Mouse (Mus musculus) lung, postnatal 0 days (tissue): Measurements from ENCODE around the gene Sapcd1. TPM values are rescaled to one million over a fixed set of nuclear protein-coding genes. Genes with fewer than 3 reads are reported as not detected.

Source experiments
- ATAC-seq: fragments of 200-750 bp; cut with Nextera tagmentation; 2 replicates; pipeline ENCODE4 v1.8.0; 2017; ENCODE audit warnings: moderate library complexity
- DNase-seq: peaks from one replicate; pipeline ENCODE4 v3.0.0-alpha.2; 2016; ENCODE audit warnings: low spot score
- H3K27ac ChIP-seq: fragments of 300-500 bp; sonication (generic); 2 replicates; pipeline ENCODE4 v1.5.1; 2014; ENCODE audit warnings: antibody characterized with exemption, mild to moderate bottlenecking, low read length, mixed read lengths
- H3K27me3 ChIP-seq: fragments of 300-500 bp; sonication (generic); replicated peaks from 2 replicates; pipeline ENCODE4 v1.6.1; 2014; ENCODE audit warnings: low read length, mixed read lengths; ENCODE audit not compliant: insufficient read depth
- H3K36me3 ChIP-seq: fragments of 300-500 bp; sonication (generic); 2 replicates; pipeline ENCODE4 v1.6.1; 2014; ENCODE audit warnings: low read length, mixed read lengths; ENCODE audit not compliant: insufficient read depth
- H3K4me1 ChIP-seq: fragments of 300-500 bp; sonication (generic); 2 replicates; pipeline ENCODE4 v1.6.1; 2014; ENCODE audit warnings: antibody characterized with exemption, low read depth, low read length, mixed read lengths; ENCODE audit not compliant: insufficient read depth
- H3K4me2 ChIP-seq: fragments of 300-500 bp; sonication (generic); replicated peaks from 2 replicates; pipeline ENCODE4 v1.6.1; 2014; ENCODE audit warnings: low read depth, mild to moderate bottlenecking, low read length, moderate library complexity, mixed read lengths
- H3K4me3 ChIP-seq: fragments of 300-500 bp; sonication (generic); 2 replicates; pipeline ENCODE4 v1.5.1; 2014; ENCODE audit warnings: low read depth, low read length
- H3K9ac ChIP-seq: fragments of 300-500 bp; sonication (generic); replicated peaks from 2 replicates; pipeline ENCODE4 v1.6.1; 2014; ENCODE audit warnings: low read depth, mild to moderate bottlenecking
- H3K9me3 ChIP-seq: fragments of 300-500 bp; sonication (generic); 2 replicates; pipeline ENCODE4 v1.6.1; 2016; ENCODE audit warnings: low read length, mixed read lengths
- CTCF ChIP-seq: IDR thresholded peaks from 2 replicates; pipeline ENCODE4 v1.5.1; 2016; ENCODE audit warnings: antibody characterized with exemption, mild to moderate bottlenecking
- EP300 ChIP-seq: IDR thresholded peaks from 2 replicates; pipeline ENCODE4 v1.6.1; 2016; ENCODE audit warnings: antibody characterized with exemption, mild to moderate bottlenecking, control low read depth
- WGBS: fragments of 180-500 bp; shearing (Covaris S2); extraction: QIAGEN DNeasy Blood & Tissue Kit; methylation state at CpG from one replicate; pipeline ENCODE4 v1.1.7; 2014; 5-methylcytosine and 5-hydroxymethylcytosine counted together
- polyA plus RNA-seq: library from polyadenylated mRNA; unstranded; fragments of >200 nt; fragmentation: Nextera tagmentation; extraction: Ambion mirVana; gene quantifications from 2 replicates; pipeline ENCODE4 v1.2.1, GENCODE M21; 2015

Gene Sapcd1
- polyA plus RNA-seq, 1 experiment from 2014 or later = 1.7 TPM

GRCm38 (mm10) chr17:35048932-35049440 is 21.2 kb upstream of the Sapcd1 start:
- no peaks in the 10 kb centered on the region for H3K27me3 ChIP-seq
- TF ChIP-seq CTCF = no peak
- TF ChIP-seq EP300 = no peak
- H3K27ac ChIP-seq = peak overlapping the region; percentile 96; the same call in 1 of the 2 replicates
- no peaks in the 10 kb centered on the region for H3K9me3 ChIP-seq
- ATAC-seq (no peak), DNase-seq (no peak)
- no peak overlapping the region for H3K9ac ChIP-seq
- 73% methylated on average over 5 of the region's 5 CpGs for WGBS
- H3K36me3 ChIP-seq = peaks cover 14% of the 10 kb centered on the region; the same call in 1 of the 2 replicates
- H3K4me1 ChIP-seq = peaks cover 20% of the 10 kb centered on the region; the same call in 1 of the 2 replicates
- no peak overlapping the region for H3K4me3 ChIP-seq
- peak overlapping the region; percentile 83 for H3K4me2 ChIP-seq

GRCm38 (mm10) chr17:35048149-35048931 is 20.5 kb upstream of the Sapcd1 start:
- H3K9ac ChIP-seq = no peak overlapping the region
- WGBS = 22% methylated on average over 11 of the region's 11 CpGs
- DNase-seq (peak; percentile 67), ATAC-seq (no peak)
- no peaks in the 10 kb centered on the region for H3K9me3 ChIP-seq
- H3K4me1 ChIP-seq = peaks cover 20% of the 10 kb centered on the region; the same call in 1 of the 2 replicates
- TF ChIP-seq EP300 (no peak), CTCF (no peak)
- H3K27ac ChIP-seq = peak overlapping the region; percentile 96
- peak overlapping the region; percentile 99 for H3K4me2 ChIP-seq
- H3K27me3 ChIP-seq = no peaks in the 10 kb centered on the region
- H3K4me3 ChIP-seq = no peak overlapping the region
- peaks cover 8% of the 10 kb centered on the region; the same call in 1 of the 2 replicates for H3K36me3 ChIP-seq

DNA sequence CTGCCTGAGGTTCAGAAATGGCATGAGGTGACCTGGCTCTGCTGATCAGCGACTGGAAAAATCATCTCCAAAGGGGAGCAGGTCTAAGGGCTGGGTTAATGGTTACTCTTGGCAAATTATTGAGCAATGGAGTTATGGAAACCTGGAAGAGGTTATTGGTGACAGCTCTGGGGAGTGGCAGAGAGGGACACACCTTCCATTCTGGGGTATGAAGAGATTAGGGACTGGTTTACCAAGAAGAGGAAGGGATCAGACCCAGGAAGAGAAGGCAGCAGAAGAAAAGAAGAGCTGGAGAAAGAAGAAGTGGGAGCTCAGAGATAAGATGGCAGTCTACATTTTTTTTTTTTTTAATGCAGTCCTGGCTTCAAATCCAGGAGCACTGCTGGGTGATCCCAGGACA is 19.9 kb upstream of the Sapcd1 start:
- ATAC-seq = no peak
- Histone ChIP-seq H3K27ac (peak overlapping the region; percentile 96), H3K9ac (no peak overlapping the region; the same call in 1 of the 2 replicates), H3K4me2 (peak overlapping the region; percentile 99), H3K36me3 (peaks cover 1% of the 10 kb centered on the region; the same call in 1 of the 2 replicates), H3K4me1 (peaks cover 20% of the 10 kb centered on the region; the same call in 1 of the 2 replicates), H3K9me3 (no peaks in the 10 kb centered on the region), H3K4me3 (no peak overlapping the region), H3K27me3 (no peaks in the 10 kb centered on the region)
- no peak for TF ChIP-seq CTCF
- TF ChIP-seq EP300 = no peak
- peak; percentile 46 for DNase-seq
- WGBS = 38% methylated on average over 1 of the region's 1 CpGs

- no peaks in the 10 kb centered on the region for H3K27me3 ChIP-seq
- no peaks in the 10 kb centered on the region for H3K9me3 ChIP-seq
- peak within 1 kb of the TSS; percentile 99 for H3K4me2 ChIP-seq
- DNase-seq = peak; percentile 99
- peak within 1 kb of the TSS; percentile 96 for H3K27ac ChIP-seq
- peak; percentile 94 for ATAC-seq
- peak within 1 kb of the TSS; percentile 53 for H3K4me3 ChIP-seq
- WGBS = 2% methylated on average over 33 of the region's 33 CpGs
- H3K4me1 ChIP-seq = peaks cover 20% of the 10 kb centered on the region; the same call in 1 of the 2 replicates
- TF ChIP-seq EP300 (0 out of 2 replicates have a peak, but pooled peaks have one; percentile 10), CTCF (no peak)
- no peaks in the 10 kb centered on the region for H3K36me3 ChIP-seq
- peak within 1 kb of the TSS; percentile 76 for H3K9ac ChIP-seq
Measured at GRCm38 (mm10) chr17:35046681-35047455, 19.1 kb upstream of the Sapcd1 start, which contains the start of gene Msh5. Gene Msh5, minus strand, starts transcription at chr17:35046745.

GRCm38 (mm10) chr17:35045807-35046680 is 18.2 kb upstream of the Sapcd1 start:
- TF ChIP-seq EP300 = no peak
- no peak for TF ChIP-seq CTCF
- 5% methylated on average over 27 of the region's 48 CpGs for WGBS
- peak overlapping the region; percentile 53 for H3K4me3 ChIP-seq
- peak overlapping the region; percentile 76 for H3K9ac ChIP-seq
- no peaks in the 10 kb centered on the region for H3K27me3 ChIP-seq
- DNase-seq = no peak
- no peaks in the 10 kb centered on the region for H3K36me3 ChIP-seq
- peak overlapping the region; percentile 91 for H3K27ac ChIP-seq
- H3K9me3 ChIP-seq = no peaks in the 10 kb centered on the region
- peak overlapping the region; percentile 99 for H3K4me2 ChIP-seq
- H3K4me1 ChIP-seq = peaks cover 20% of the 10 kb centered on the region; the same call in 1 of the 2 replicates
- no peak; the same call in 1 of the 2 replicates for ATAC-seq
